14 mouse cellular contexts compared by ENCODE assay signal in the genomic region with DNA sequence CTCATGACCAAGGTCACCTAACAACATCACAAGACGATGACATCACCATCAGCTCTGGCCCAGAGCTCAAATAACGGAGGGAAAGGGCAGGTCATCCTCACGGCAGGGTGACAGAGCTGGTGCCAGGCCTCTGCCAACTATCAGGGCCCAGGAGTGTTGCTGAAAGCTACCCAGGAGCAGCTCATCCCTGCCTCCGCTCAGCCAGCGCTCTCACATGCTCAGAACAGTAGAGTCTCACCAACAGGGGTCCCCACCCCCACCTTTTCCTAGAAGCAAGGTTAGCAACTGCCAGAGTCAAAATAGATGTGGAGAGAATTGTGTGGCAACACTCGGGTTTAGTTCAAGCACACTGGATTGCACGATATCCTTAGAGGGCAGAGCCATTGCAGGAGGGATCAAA. TPM values are rescaled to one million over a fixed set of nuclear protein-coding genes. Genes with fewer than 3 reads are reported as not detected.
DNase-seq lines count a peak whose midpoint lies in the region; ATAC-seq and TF ChIP-seq lines count a peak whose summit lies in the region.
"Had no signal": no experiment of that assay in that cellular context is flagged by ENCODE, and none has a peak within 500 bp of the region (broad histone marks: within the 10 kb centered on the region; RNA-seq: fewer than 3 reads in every experiment).

No protein-coding gene starts in this region.

- peaks cover 32% of the 10 kb centered on the region for H3K27me3 ChIP-seq in heart, embryonic 13.5 days (replicated peaks)
- H3K27me3 ChIP-seq in lung, postnatal 0 days (replicated peaks; ENCODE audit: insufficient read depth, low read length) = no peaks in the 10 kb centered on the region
- H3K27me3 ChIP-seq: embryonic facial prominence, embryonic 15.5 days; hindbrain, embryonic 13.5 days had no signal

- TF ChIP-seq CTCF in lung, postnatal 0 days (IDR thresholded peaks at IDR 0.05) = no peak

- H3K4me2 ChIP-seq in heart, embryonic 13.5 days = no peak overlapping the region
- no peak overlapping the region for H3K4me2 ChIP-seq in lung, postnatal 0 days (replicated peaks; ENCODE audit: low read depth, low read length)
- H3K4me2 ChIP-seq: embryonic facial prominence, embryonic 15.5 days; hindbrain, embryonic 13.5 days had no signal

- TF ChIP-seq EP300 in lung, postnatal 0 days (IDR thresholded peaks at IDR 0.05) = no peak

- H3K9ac ChIP-seq in heart, embryonic 13.5 days = no peak overlapping the region
- H3K9ac ChIP-seq in lung, postnatal 0 days (replicated peaks; ENCODE audit: low read depth) = no peak overlapping the region
- H3K9ac ChIP-seq: embryonic facial prominence, embryonic 15.5 days; hindbrain, embryonic 13.5 days; liver, postnatal 0 days had no signal

- no peak overlapping the region for H3K4me3 ChIP-seq in heart, embryonic 13.5 days
- H3K4me3 ChIP-seq in lung, postnatal 0 days (ENCODE audit: low read depth, low read length) = no peak overlapping the region
- H3K4me3 ChIP-seq: embryonic facial prominence, embryonic 15.5 days; hindbrain, embryonic 13.5 days; limb, embryonic 10.5 days had no signal

- peaks cover 34% of the 10 kb centered on the region for H3K4me1 ChIP-seq in heart, embryonic 13.5 days
- no peaks in the 10 kb centered on the region for H3K4me1 ChIP-seq in lung, postnatal 0 days (ENCODE audit: insufficient read depth, low read depth, low read length)

- H3K9me3 ChIP-seq in heart, embryonic 13.5 days = no peaks in the 10 kb centered on the region
- no peaks in the 10 kb centered on the region for H3K9me3 ChIP-seq in lung, postnatal 0 days (ENCODE audit: low read length)
- H3K9me3 ChIP-seq: embryonic facial prominence, embryonic 15.5 days; hindbrain, embryonic 13.5 days; limb, embryonic 10.5 days had no signal

- H3K36me3 ChIP-seq in heart, embryonic 13.5 days = peaks cover 37% of the 10 kb centered on the region
- peaks cover 6% of the 10 kb centered on the region; the same call in 1 of the 2 replicates for H3K36me3 ChIP-seq in lung, postnatal 0 days (ENCODE audit: insufficient read depth, low read length)

- peak; percentile 47 for DNase-seq in adrenal gland, adult 2 months
- DNase-seq in adrenal gland, adult 18-20 months (ENCODE audit: low spot score in 2 of 2) = no peak
- DNase-seq in ovary, postnatal 36 days (ENCODE audit: low spot score) = peak; percentile 25
- no peak for DNase-seq in ovary, postnatal 14 days (ENCODE audit: low spot score)
- no peak for DNase-seq in B cell, adult 2 months
- no peak for DNase-seq in lung, postnatal 0 days (ENCODE audit: low spot score)
- no peak for DNase-seq in urinary bladder, adult 18-20 months (ENCODE audit: low spot score in 2 of 2)
- DNase-seq: cerebellum, postnatal 14 days; layer of hippocampus, adult 9-11 months; liver, postnatal 0 days had no signal

- 55% methylated on average over 7 of the region's 7 CpGs for WGBS in heart, embryonic 13.5 days
- 63% methylated on average over 7 of the region's 7 CpGs for WGBS in lung, postnatal 0 days

- peak overlapping the region; percentile 76 for H3K27ac ChIP-seq in heart, embryonic 13.5 days (replicated peaks)
- no peak overlapping the region for H3K27ac ChIP-seq in lung, postnatal 0 days (ENCODE audit: low read length)
- H3K27ac ChIP-seq: embryonic facial prominence, embryonic 15.5 days; hindbrain, embryonic 13.5 days; limb, embryonic 10.5 days had no signal

- ATAC-seq in heart, embryonic 13.5 days (ENCODE audit: extremely low read depth, insufficient number of reproducible peaks, low FRiP score, low TSS enrichment) = no peak
- ATAC-seq in lung, postnatal 0 days = no peak
- ATAC-seq: liver, postnatal 0 days had no signal

RNA-seq across cellular contexts. Expression of gene Lsm3, which starts 12.5 kb away (rescaled TPM):
- 10 to 100 TPM; 38.3 to 40.4 TPM for total RNA-seq in adrenal gland, adult 2 months (2021)
- polyA plus RNA-seq in adrenal gland, adult 2 months (2012; rRNA removed) = 5.2 and 7.3 TPM in 2 replicates
- 10 to 100 TPM; 36.4 to 40.5 TPM for total RNA-seq in adrenal gland, adult 18-20 months (2021)
- 180 and 207 TPM in 2 replicates for polyA plus RNA-seq in heart, embryonic 13.5 days (2015; fragmentation: Nextera tagmentation; extraction: Ambion mirVana)
- 94.1 and 101 TPM in 2 replicates for polyA plus RNA-seq in lung, postnatal 0 days (2015; fragmentation: Nextera tagmentation; extraction: Ambion mirVana)

RNA-seq across cellular contexts. Expression of gene Xpc, which starts 12.6 kb away (rescaled TPM):
- 10 to 100 TPM; 13.3 to 19.3 TPM for total RNA-seq in adrenal gland, adult 2 months (2021)
- polyA plus RNA-seq in adrenal gland, adult 2 months (2012; rRNA removed) = 4.1 and 4.5 TPM in 2 replicates
- total RNA-seq in adrenal gland, adult 18-20 months (2021) = 10 to 100 TPM; 13.1 to 16.5 TPM
- polyA plus RNA-seq in heart, embryonic 13.5 days (2015; fragmentation: Nextera tagmentation; extraction: Ambion mirVana) = 10.5 and 11.0 TPM in 2 replicates
- polyA plus RNA-seq in lung, postnatal 0 days (2015; fragmentation: Nextera tagmentation; extraction: Ambion mirVana) = 18.5 and 18.6 TPM in 2 replicates

RNA-seq across cellular contexts. Expression of gene Tmem43, which starts 54.8 kb away (rescaled TPM):
- total RNA-seq in adrenal gland, adult 2 months (2021) = 10 to 100 TPM; 40.0 to 54.5 TPM
- polyA plus RNA-seq in adrenal gland, adult 2 months (2012; rRNA removed) = 39.5 and 48.4 TPM in 2 replicates
- 10 to 100 TPM; 45.9 to 55.6 TPM for total RNA-seq in adrenal gland, adult 18-20 months (2021)
- 26.7 and 28.1 TPM in 2 replicates for polyA plus RNA-seq in heart, embryonic 13.5 days (2015; fragmentation: Nextera tagmentation; extraction: Ambion mirVana)
- 59.3 and 69.4 TPM in 2 replicates for polyA plus RNA-seq in lung, postnatal 0 days (2015; fragmentation: Nextera tagmentation; extraction: Ambion mirVana)

RNA-seq across cellular contexts. Expression of gene Chchd4, which starts 54.9 kb away (rescaled TPM):
- total RNA-seq in adrenal gland, adult 2 months (2021) = 10 to 100 TPM; 16.1 to 17.8 TPM
- polyA plus RNA-seq in adrenal gland, adult 2 months (2012; rRNA removed) = 4.2 and 5.1 TPM in 2 replicates
- 10 to 100 TPM; 19.5 to 21.5 TPM for total RNA-seq in adrenal gland, adult 18-20 months (2021)
- polyA plus RNA-seq in heart, embryonic 13.5 days (2015; fragmentation: Nextera tagmentation; extraction: Ambion mirVana) = 28.0 and 33.0 TPM in 2 replicates
- 16.3 and 16.5 TPM in 2 replicates for polyA plus RNA-seq in lung, postnatal 0 days (2015; fragmentation: Nextera tagmentation; extraction: Ambion mirVana)

Comparison
In these comparisons a context has a peak if more than half of its experiments do, and no peak if none do; other contexts are left out.
1. DNase-seq: peak in adrenal gland, adult 2 months (single experiment) and ovary, postnatal 36 days (single experiment); none in adrenal gland, adult 18-20 months (0 of 2), ovary, postnatal 14 days (single experiment), B cell, adult 2 months (0 of 2), lung, postnatal 0 days (single experiment) and urinary bladder, adult 18-20 months (0 of 2).
2. RNA of gene Lsm3, which starts 12.5 kb away (polyA plus RNA-seq): 180 to 207 TPM in heart, embryonic 13.5 days and 94.1 to 101 TPM in lung, postnatal 0 days; 5.2 to 7.3 TPM in adrenal gland, adult 2 months; every median in the first group is over 10 times any median in the second.